Mouse (Mus musculus): ENCODE measurements around the gene BC052040.

The BC052040 gene

GRCm38 (mm10) chr2:115581241-115581988 lies at the start of gene BC052040:
Gene BC052040 (plus strand): TSS chr2:115581716.
- DNase-seq: peak; percentile 87

DNA sequence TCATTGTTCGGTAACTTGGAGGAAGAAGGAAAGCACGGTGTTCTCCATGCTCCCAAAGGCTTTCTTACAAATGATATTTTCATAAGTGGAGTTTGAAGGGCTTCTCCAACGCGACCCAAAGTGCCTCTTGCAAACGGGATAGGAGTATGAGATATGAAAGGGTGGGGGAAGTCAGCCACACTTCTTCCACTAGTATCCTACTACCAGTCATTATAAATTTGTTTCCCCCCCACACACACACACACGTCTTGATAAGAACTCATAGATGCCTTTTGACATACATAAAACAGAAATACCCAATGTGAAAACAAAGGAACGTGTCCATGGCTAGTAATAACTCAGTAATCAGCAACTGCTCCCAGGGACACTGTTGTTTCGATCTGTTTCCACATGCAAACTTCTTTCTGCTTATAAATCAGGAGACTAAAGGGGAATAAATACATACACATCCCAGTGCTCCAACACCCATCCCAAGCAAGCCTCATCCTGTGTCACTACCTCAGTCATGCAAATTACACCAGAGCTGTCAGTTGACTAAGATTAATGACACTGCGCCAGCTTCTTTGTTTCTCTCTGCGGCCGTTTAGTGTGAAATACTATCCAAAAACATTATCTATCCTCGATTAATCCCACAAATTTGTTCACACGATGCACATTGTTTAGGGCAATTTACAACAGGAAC lies 43.4 kb upstream of the BC052040 start:
- no peak for DNase-seq

GRCm38 (mm10) chr2:115538691-115539283 lies 42.7 kb upstream of the BC052040 start:
- DNase-seq: no peak

DNA sequence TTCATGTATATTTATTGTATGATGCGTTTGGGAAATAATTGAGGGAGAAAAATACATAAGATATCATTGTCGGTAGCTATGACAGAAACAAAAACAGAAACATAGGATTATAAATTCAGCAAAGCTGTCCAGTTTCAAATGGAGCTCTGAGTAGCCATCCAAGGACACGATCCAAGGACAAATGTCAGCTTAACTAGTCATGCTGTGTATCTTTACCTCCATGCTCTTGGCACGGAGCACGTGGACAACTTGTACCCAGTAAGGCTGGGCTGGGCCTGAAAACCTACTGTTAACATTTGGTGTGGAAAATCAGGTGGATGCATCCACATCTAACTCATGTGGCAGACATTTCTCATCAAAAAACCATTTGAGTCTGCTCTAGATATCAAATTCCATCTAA lies 41.8 kb upstream of the BC052040 start:
- no peak for DNase-seq

DNA sequence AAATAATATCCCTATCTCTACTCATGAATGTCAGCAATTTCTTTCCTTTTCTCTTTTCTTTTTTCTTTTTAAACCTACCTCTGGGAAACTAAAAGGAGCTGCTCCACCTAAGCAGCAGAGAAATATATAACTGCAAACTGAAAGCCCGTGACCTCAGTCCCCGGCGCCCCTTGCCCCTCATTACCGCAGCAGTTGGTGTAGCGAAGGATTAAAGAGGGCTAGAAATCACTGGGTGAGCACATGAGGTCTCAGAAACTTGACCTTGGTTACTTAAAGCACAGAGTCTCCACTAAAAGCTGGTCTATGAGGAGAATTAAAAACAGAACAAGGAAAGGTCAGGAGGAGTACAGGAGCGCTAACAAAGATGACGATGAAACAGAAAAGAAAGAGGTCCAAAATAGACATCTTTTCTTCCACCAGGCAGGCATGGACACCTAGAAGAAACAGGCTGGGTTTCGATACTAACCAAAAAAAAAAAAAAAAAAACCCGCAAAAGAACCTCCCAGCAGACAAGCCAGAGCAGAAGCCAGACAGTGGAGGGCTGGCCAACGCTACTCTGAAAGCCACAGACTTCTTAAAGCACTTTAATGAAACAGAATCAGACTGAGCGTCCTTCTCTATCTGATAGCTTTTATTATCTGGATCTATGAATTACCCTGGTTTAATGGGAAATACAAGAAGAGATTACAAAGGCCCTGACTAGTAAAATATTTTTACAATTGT lies 39.0 kb upstream of the BC052040 start:
- DNase-seq: no peak

DNA sequence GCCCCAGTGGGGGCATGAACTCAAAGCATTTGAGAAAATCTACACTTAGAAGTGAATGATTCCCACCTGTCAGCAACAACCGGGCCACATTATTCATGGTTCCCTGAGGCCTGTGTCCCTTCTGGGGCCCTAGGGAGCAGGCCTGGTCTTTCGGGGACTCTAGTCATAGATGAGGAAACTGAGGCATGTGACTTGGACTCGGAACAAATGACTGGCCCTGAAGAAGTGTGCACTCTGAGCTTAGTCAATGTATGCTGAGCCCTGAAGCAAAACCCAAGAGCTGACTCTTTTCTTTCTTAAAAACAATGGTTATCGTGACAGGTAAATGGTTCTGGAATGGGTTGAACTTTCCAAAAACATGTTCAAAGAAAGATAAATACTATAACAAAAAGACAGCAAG lies 38.3 kb upstream of the BC052040 start:
- DNase-seq: no peak

GRCm38 (mm10) chr2:115551901-115552300 lies 29.6 kb upstream of the BC052040 start:
- DNase-seq: no peak

- DNase-seq: no peak
These were observed 19.2 kb upstream of the BC052040 start for GRCm38 (mm10) chr2:115562155-115562827.

DNA sequence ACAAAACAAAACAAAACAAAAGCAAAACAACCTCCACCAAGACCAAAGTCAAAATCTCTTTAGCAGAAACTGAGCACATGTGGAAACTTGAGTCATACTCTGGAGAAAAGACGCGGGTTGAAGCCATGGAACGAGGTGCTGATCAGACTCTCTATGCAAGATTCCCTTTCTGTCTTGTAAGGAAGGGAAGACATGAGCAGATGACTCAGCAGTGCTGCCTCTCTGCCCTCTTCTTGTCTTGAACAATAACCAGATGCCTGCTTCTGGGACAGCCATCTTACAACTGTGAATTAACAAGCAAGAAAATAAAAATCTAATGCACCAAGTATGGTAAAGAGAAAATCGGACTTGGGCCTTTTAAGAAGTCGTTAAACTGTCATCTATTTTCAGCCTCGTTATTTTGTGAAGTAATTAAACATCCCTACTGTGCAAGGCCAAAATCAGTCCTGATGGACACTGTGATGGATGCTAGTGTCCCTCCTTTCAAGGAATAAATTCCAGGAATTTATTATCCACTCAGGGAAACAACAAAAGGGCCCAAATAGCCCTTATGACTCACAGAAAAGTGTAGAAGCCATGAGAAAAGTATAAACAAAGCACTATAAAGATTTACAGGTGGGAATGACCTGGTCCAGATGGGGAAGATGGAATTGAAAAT lies 18.0 kb upstream of the BC052040 start:
- DNase-seq: no peak

DNA sequence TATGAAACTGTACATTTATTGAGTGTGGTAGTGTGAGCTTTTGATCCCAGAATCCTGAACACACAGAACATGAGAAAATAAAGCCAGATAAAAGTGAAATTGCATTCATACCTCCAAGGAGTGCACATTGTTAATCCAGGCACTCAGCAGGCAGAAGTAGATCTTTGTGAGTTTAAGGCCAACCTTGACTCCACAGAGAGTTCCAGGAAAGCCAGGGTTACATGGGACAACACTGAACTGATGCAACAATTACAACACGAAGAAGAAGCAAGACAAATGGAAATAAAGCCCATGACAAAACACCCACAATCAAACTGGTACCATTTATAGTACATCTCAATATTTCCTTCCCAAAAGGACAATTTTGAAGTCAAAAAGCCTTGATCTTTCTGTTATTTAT lies 9.5 kb upstream of the BC052040 start:
- DNase-seq: no peak

DNA sequence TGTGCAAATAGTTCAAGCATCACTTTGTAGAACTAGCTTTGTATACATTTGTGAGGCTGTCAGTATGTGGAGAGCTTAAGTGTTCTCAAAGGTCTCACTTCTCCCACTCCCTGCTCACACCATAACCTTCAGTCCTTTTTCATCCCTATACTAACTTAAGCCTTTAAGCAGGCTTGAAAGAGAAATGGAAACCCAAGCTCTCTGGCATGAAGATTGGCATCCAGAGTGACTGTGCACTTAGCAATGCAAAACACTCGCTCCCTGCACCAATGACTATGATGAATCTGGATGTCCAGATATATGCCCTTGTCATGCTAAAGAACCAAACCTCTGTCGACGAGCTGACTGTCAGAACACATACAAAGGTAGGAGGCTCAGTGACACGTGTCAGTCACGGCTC lies 6.7 kb upstream of the BC052040 start:
- DNase-seq: no peak

DNA sequence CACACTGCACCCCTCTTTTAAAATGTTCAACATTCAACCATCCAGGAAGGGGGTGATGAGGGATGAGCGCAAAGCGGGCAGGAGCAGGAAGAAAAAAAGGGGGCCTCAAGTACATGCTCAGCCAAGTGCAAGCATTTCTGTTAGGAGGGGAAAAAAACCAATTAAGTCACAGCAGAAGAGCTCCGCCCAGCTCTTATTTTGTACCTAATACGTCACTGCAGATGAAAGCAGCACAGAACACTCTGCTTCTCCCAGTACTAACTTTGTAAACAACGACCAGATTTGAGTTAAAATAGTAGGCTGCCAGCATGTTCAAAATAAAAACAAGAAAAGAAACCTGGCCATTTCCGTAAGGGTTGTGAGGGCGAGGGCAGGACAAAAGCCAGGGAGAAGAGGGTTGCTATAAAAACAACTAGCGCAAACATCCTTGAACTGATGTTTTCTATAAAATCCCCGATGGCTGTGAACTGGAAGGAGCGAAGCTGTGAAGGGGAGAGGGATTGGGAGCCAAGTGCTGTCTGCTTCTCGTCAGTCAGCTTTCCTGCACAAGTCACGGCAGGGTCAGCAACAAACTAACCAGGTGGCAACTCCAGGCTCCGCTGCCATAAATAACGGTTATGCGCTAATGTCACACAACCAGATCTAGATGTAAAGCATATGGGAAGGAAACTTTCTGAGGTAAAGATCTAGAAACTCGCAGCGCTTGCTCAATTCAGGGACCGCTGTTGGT lies 2.2 kb upstream of the BC052040 start:
- DNase-seq: no peak

GRCm38 (mm10) chr2:115579976-115580375 lies 1.5 kb upstream of the BC052040 start:
- no peak for DNase-seq

DNA sequence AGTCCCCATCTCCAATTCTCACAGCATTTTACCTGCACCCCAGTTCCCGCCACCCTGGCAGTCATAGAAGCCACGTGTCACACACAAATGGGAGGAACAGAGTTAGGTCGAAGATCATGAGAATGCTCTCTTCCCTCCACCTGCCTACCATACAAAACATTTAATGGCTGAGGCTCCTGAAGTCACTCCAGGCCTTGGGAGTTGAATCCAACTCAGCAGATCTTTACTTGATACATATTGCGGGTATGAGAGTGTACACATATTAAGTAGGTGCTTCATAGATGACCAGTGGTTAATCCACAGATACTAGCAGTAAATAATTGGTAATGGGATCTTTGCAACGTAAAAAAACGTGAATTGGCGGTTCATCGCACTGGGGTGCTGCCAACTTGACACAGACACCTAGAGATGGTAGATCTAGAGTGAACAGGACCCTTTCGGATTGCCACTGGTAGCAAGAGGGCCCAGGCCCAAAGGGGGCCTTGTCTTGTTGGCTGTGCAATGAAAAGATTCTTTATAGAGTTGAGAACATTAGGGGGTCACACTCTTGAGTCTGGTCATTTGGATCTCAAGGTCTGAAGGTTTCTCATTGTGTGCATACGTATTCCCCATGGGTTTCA lies 583 bp downstream of the BC052040 start:
- DNase-seq: peak; percentile 14

DNA sequence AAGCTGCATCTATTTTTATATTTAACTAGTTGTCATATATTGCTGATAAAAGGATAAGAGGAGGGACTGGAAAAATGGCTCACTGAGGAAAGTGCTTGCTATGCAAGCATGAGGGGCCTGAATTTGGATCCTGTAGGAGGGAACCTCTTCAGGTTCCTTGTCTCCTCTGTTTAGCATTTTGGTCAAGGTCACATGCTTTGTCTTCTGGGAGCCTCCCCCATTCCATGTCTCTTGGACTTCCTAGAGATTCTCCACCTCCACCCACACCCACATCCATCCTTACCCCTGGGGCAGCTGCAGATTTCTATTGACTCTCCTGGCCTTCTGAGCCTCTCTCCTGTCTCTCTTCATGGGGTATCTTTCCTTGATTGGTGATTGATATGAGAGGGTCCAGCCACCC lies 2.3 kb downstream of the BC052040 start:
- DNase-seq: no peak

GRCm38 (mm10) chr2:115590602-115591001 lies 9.1 kb downstream of the BC052040 start:
- DNase-seq: no peak

- peak; percentile 10 for DNase-seq
These were observed 11.2 kb downstream of the BC052040 start for GRCm38 (mm10) chr2:115592651-115593119.

- DNase-seq: no peak
These were observed 15.5 kb downstream of the BC052040 start for GRCm38 (mm10) chr2:115597017-115597416.

- no peak for DNase-seq
These were observed 16.8 kb downstream of the BC052040 start for GRCm38 (mm10) chr2:115598266-115598665.

GRCm38 (mm10) chr2:115600724-115601123 lies 19.2 kb downstream of the BC052040 start:
- DNase-seq: no peak

GRCm38 (mm10) chr2:115601280-115601679 lies 19.8 kb downstream of the BC052040 start:
- no peak for DNase-seq

Data from cerebellum, adult 8-10 months (tissue).